Mouse (Mus musculus): Measurements from ENCODE around the gene Spdye4c. TPM values are rescaled to one million over a fixed set of nuclear protein-coding genes. Genes with fewer than 3 reads are reported as not detected.

Spdye4c gene
- polyA plus RNA-seq, 1 experiment from 2014 or later: not detected

DNA sequence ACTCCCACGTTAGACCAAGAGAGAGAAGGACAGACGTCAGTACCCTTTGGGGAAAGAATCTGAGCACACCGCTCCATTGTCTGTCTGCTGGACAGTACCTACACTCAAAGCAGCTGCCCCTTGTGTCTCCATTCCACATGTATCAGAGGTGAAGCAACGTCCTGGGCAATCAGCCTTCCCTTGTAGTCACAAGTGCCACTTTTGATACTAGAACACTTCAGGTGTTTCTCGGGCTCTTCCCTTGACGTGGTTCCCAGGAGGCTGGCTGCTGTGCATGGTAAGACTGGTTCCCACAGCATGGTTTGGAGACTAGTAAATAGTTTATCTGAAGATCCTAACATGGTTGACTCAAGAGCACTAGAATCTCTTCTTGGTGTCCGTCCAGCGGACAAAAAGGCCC, 20.2 kb downstream of the Spdye4c start:
- no peak overlapping the region for H3K9ac ChIP-seq
- H3K4me2 ChIP-seq (replicated peaks): no peak overlapping the region
- no peak for ATAC-seq (ENCODE audit: insufficient number of reproducible peaks, insufficient read depth, low FRiP score, low TSS enrichment)
- 93% methylated on average over 8 of the region's 8 CpGs for WGBS
- H3K4me3 ChIP-seq: no peak overlapping the region
- H3K9me3 ChIP-seq: no peaks in the 10 kb centered on the region; the same call in 1 of the 2 replicates
- H3K4me1 ChIP-seq: no peaks in the 10 kb centered on the region
- H3K36me3 ChIP-seq: peaks cover 62% of the 10 kb centered on the region
- H3K27me3 ChIP-seq: no peaks in the 10 kb centered on the region
- H3K27ac ChIP-seq: no peak overlapping the region

DNA sequence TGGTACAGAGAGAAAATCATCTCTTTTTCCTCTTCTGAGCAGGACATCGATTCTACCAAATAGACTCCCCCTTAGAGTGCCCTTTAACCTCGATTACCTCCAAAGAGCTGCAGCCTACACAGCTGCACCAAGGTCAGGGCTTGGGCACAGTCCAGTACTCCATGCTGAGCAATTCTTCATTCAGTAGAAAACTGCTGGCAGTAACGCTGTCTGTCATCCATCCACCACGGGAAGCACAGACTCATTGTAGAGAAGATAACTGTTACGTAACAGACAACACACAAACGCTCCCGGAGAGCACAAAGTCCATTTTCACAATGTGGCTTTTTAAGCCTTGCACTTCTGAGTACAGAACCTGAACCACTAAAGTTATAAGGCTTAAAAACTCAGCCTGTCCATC, 21.3 kb downstream of the Spdye4c start:
- H3K27me3 ChIP-seq: no peaks in the 10 kb centered on the region
- WGBS: 93% methylated on average over 7 of the region's 7 CpGs
- no peak for ATAC-seq (ENCODE audit: insufficient number of reproducible peaks, insufficient read depth, low FRiP score, low TSS enrichment)
- no peak overlapping the region for H3K27ac ChIP-seq
- H3K4me3 ChIP-seq: no peak overlapping the region
- H3K4me1 ChIP-seq: no peaks in the 10 kb centered on the region
- peaks cover 72% of the 10 kb centered on the region for H3K36me3 ChIP-seq
- no peak overlapping the region for H3K9ac ChIP-seq
- H3K9me3 ChIP-seq: no peaks in the 10 kb centered on the region
- H3K4me2 ChIP-seq (replicated peaks): no peak overlapping the region

DNA sequence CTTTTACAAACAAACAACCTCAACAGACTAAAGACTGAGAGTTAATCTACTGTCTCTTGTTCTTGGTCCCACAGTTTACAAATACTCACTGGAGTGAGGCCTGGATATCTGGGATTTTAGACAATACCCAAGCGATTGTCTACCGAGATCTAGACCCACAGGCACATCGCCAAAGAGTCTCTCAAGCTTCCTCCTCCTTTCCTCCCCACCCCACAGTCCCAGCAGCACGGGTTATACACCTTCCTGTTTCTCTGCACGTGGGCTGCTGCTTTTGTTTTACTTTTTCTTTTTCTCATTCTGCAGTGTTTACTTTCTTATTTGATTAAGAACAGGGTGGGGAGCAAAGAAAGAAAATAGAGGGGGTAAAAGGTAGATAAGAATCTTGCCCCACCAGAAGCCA, 22.4 kb downstream of the Spdye4c start:
- 81% methylated on average over 5 of the region's 5 CpGs for WGBS
- Histone ChIP-seq H3K9me3 (no peaks in the 10 kb centered on the region), H3K4me3 (no peak overlapping the region), H3K27ac (no peak overlapping the region), H3K27me3 (no peaks in the 10 kb centered on the region), H3K36me3 (peaks cover 81% of the 10 kb centered on the region), H3K9ac (no peak overlapping the region), H3K4me2 (replicated peaks) (no peak overlapping the region), H3K4me1 (no peaks in the 10 kb centered on the region)
- no peak for ATAC-seq (ENCODE audit: insufficient number of reproducible peaks, insufficient read depth, low FRiP score, low TSS enrichment)

DNA sequence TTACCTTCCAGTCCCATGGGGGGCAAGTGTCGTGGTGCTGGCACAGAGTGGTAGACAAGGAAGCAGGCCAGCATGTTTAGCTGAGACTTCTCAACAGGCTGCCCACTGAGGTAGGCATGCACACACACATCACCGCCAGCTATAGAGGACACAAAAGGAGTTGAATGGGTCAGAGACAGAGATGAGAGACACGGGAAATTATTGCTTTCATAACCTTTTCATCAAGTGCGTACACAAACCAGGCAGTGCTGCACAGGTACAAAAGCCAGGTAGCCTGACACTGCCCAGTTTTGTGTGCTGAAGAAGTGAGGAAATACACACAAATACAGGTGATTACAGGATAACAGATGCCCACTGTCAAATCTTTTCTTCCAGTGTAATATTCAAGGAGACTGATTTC, 24.4 kb downstream of the Spdye4c start:
- no peak overlapping the region for H3K27ac ChIP-seq
- no peaks in the 10 kb centered on the region for H3K9me3 ChIP-seq
- H3K4me1 ChIP-seq: no peaks in the 10 kb centered on the region
- WGBS: 88% methylated on average over 4 of the region's 4 CpGs
- H3K27me3 ChIP-seq: no peaks in the 10 kb centered on the region
- no peak for ATAC-seq (ENCODE audit: insufficient number of reproducible peaks, insufficient read depth, low FRiP score, low TSS enrichment)
- peaks cover 86% of the 10 kb centered on the region for H3K36me3 ChIP-seq
- H3K4me3 ChIP-seq: no peak overlapping the region
- H3K4me2 ChIP-seq (replicated peaks): no peak overlapping the region
- H3K9ac ChIP-seq: no peak overlapping the region

DNA sequence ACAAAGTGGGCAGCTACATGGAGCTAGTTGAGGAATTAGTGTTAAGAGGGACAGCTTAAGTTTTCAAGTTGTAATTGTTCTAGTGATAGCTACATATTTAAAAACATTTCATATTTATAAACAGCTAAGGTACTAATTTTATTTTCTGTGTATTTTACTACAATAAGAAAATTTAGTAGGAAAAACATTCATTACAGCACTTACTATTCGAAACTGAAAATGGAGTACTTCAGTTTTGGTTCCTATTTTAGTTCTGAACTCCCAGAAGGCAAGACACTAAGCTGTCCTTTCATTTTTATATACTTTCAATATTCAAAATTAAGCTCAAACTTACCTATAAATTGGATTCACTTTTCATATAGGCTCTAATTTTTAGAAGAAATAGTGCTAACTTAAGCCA, 29.6 kb downstream of the Spdye4c start:
- no peak for ATAC-seq (ENCODE audit: insufficient number of reproducible peaks, insufficient read depth, low FRiP score, low TSS enrichment)
- Histone ChIP-seq H3K4me3 (no peak overlapping the region), H3K4me2 (replicated peaks) (no peak overlapping the region), H3K36me3 (peaks cover 86% of the 10 kb centered on the region), H3K27ac (no peak overlapping the region), H3K9me3 (no peaks in the 10 kb centered on the region), H3K9ac (no peak overlapping the region), H3K4me1 (no peaks in the 10 kb centered on the region), H3K27me3 (no peaks in the 10 kb centered on the region)
- WGBS: 100% methylated on average over 1 of the region's 1 CpGs

Other genes starting within 250 kb of the Spdye4c start
- 84.0 and 86.6 TPM in 2 replicates for gene Anapc1, start 96.2 kb downstream of the Spdye4c start, polyA plus RNA-seq (2016; fragmentation: Nextera tagmentation; extraction: Ambion mirVana)
- gene Mertk, start 107.7 kb downstream of the Spdye4c start, polyA plus RNA-seq (2016; fragmentation: Nextera tagmentation; extraction: Ambion mirVana): 14.0 and 15.0 TPM in 2 replicates
- 30.4 and 31.2 TPM in 2 replicates for gene Tmem87b, start 226.9 kb downstream of the Spdye4c start, polyA plus RNA-seq (2016; fragmentation: Nextera tagmentation; extraction: Ambion mirVana)

Data from embryonic facial prominence, embryonic 12.5 days (tissue).